Mouse (Mus musculus) kidney, postnatal 25 days (tissue): ENCODE measurements at regions not wholly inside any gene's neighbourhood (a gene's known extent, or its start where the extent isn't known, plus 50 kb on each side); places are given as distances from the start of the nearest gene placed in this dataset.

Experiments used
- DNase-seq, 2 experiments: peaks; one replicate each; pipeline ENCODE4 v3.0.0; 2021; ENCODE audit warnings: mixed read lengths in 2 of 2

DNA sequence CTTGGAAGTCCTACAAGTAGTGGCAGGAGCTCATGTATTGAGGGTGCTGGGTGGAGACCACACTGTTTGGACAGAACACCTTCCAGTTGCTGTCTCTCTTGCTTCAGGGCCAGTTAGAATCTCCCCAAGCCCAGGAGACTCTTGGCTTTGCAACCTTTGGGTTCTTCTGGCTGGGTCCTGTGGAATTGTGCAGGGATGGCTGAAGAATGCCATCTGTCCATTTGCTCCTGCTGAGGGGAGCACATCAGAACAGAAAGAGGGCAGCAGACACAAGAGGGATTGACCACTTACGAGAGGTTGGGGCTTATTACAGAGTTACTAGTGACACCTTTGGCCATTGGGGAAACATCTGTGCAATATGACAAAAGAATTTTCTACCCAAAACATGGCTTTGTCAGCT, 145.1 kb downstream of the Rps24 start:
- DNase-seq = no peak

DNA sequence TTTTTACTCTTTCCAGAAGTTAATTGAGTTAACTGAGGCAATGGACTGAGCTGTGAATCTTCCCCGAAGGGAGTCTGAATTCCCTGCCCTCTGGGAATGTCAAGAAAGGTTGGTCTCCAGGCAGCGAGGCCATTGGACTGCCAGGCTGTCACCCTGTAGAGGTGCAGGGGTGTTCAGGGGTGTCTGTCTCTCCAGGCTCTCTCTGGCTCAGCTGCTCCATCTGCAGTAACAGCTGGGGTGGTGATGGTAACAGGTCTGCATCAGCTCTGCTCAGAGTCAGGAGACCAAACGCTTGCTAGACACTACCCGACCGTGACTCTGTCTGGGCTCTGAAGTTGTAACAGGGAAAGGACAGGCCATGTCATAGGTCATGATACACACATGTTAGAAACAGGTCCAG, 154.9 kb downstream of the Rps24 start:
- DNase-seq = no peak

DNA sequence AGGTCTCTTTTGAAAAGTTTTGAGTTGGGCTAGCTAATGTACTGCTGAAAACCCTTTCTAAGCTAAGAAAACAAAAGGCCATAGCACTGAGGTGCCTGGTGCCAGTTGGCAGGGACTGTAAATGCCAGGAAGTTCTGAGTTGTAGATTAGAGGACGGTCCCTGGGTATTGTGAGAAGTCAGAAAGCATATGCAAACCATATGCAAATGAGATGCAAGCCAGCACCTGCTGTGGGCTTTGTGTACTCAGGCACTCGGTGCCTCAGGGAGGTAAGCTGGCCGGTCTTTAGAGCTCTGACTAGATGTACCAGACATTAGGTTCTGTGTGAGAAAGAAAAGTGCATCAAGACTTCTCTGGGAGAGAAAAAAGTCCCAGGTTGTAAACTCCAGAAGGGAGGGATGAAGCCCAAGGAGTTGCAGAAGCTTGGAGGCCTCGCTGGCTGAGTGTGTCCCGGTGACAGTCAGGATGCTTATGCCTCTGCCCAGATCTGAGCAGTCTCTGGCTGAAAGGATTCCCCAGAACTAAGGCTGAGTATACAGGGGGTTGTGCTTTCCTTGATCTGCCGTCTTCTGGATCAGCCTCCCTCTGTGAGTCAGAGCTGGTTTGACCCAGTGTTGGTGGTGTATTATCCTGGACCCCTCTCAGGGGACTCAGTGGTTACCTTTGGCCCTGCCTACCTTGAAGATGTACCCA, 157.3 kb downstream of the Rps24 start:
- DNase-seq = no peak

DNA sequence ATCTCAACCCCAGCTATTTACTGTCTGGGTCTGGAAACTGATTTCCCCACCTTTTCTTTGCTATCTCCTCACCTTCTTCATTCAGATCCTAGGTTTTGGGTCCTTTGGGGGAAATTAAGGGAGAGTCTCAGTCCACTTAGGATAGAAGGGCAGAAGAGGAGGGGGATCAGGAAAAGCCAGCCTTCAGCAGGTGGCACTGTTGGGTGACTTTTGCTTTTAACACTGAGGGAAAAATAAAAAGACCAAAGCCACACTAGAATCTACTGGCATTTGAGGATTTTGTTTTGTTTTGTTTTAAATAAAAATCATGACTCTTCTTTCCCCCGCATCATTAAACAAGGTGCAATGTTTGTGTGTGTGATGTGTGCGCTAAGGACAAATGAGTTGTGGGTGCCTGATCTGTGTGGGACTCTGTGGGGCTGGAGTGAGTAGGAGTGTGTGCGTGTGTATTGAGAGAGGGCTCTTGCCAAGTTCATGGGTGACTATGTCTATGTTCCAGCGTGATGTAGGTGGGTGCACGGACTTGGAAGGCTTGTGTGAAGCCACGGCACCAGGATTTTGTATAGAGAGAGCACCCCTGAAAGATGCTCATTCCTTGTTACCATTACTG, 159.4 kb downstream of the Rps24 start:
- DNase-seq = peak in 1 of 2 experiments; percentile 41

DNA sequence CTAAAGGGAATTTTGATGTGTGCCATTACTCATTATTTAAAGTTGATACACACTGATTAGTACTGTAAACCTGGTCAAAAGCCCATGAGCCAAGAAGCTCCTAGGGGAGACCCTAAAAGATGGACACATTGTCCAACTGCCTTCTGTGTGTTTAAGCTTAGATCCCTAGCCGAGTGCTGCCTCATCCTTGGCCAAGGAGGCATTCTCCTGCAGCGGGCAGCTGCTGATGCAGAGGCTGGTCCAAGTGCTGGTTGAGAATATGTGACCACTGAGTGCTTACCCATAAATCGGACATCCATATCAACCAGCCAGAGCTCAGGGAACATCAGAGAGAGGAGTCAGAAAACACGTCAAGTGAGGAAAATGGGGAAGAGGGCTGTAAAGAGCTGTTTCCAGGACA, 160.8 kb downstream of the Rps24 start:
- no peak for DNase-seq

DNA sequence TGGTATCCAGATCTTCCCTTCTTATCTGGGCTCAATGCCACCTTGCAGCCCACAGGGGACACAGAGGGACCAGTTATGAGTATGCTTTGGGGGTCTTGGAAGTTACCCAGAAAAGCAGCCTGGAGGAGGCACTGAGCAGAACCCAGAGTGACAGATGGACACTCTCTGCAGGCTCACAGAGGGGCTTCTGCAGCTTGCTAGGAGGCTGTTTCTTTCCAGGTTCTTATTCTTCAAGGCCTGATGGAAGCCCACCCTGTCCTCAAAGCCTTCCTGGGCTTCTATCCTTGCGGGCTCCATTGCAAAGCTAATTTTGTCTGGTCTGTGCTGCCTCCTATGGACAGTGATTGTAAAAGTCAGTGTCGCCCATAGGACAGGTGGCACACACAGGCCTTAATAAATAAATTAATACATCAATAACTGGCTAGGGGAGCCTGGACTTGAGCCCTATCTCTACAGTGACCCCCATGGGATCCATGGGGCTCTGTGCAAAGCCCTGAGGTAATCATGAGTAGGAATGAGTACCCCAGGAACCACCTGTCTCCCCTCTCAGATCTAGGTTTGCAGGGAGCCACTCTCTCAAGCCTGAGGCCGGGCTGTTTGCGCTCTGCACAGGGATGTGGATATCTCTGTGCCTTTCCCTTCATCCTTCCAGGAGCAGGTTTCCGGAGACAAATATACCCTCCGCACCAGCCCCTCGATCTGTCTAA, 163.4 kb downstream of the Rps24 start:
- no peak for DNase-seq

DNA sequence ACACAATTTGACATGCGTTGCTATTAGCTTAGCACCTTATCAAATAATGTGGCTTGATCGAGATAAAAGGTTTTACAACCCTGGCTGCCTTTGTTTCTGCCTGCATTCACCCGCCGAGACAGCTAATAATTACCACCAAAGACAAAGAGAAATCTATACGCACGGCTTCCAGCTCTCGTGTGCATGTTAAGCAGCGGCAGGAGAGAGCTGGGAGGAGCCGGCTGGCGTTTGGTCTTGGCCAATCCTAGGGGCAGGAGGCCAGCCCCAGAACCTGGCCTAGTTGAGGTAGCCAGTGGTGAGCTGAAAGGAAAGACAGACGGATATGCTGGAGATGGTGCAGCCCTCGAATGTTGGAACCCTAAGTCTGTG, 164.0 kb downstream of the Rps24 start:
- no peak for DNase-seq

DNA sequence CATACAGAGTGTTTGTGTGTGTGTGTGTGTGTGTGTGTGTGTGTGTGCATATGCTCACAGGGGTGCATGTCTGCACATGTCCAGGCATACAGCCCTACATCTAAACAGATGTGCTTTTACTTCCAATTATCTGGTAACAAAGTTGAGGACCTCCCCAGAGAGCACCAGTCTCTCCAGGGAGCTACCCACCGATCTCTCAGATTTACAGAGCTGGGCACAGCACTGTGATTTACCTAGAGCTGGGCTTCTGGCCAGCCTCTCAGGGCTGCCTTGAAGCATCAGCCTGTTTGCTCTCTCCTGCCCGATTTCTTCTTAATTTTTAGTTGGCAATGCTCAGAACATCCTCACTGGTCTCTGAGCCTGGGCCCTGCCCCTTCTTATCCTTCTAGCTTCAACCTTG, 165.7 kb downstream of the Rps24 start:
- DNase-seq = no peak

DNA sequence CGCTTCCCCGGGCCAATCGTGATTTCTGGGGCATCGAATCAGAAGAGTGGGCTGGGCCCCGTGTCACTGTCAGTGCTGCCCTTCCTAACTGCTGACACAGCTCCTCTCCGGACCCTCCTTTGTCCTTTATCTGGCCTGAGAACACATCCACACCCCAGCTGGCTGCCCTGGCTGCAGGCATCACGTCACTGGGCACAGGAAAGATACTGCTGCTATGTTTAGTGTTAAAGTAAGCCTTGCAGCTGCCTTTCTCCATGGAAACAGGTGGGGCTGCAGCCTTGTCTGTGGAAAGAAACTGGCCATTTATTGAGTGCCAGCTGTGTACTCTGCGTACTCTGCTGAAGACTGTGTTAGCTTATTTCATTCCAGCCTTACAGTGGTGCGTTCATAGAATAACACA, 168.7 kb downstream of the Rps24 start:
- DNase-seq = no peak

DNA sequence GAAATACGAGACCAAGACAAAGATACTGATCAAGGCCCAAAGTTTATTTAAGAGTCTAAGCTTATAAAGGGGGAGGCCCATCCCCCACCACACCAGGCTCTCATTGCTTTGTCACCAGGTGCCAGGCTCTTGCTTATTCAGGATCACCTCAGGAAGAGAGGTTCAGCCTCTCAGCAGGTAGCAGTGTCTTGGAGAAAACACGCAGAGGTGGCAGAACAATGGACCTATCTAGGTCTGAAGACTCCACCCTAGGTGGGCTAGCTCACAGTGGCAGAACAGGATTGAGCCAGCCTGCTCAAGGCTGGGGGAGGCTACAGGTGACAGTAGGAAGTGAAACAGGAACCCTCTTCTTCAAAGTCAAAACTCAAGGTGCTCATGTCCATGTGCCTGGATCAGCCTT, 174.9 kb downstream of the Rps24 start:
- no peak for DNase-seq

DNA sequence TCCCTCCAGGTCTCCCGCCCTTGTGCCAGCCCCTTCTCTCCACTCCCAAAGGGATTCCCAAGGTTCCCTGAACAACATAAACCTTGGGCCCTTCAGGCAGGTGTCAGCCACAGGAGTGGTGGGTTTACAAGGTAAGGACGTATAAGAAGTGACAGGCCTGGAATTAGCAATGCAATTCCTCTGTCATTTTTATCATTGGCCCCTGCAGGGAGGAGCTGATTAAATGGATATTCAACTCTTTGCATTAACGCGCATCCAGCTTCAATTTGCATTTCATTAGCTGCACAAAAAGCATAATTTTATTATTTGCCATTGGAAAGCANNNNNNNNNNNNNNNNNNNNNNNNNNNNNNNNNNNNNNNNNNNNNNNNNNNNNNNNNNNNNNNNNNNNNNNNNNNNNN, 178.3 kb downstream of the Rps24 start:
- no peak for DNase-seq
